Mouse (Mus musculus) induced T-regulatory cell, adult 2 months (primary cell): ENCODE measurements around the gene Ifne.

Source experiments
- DNase-seq: peaks from one replicate; pipeline ENCODE4 v3.0.0-alpha.2; 2012; ENCODE audit warnings: low read depth

Ifne gene

GRCm38 (mm10) chr4:88880101-88880500 lies at the start of gene Ifne:
Gene Ifne, minus strand, starts transcription at chr4:88880201.
- DNase-seq, result no peak

- no peak for DNase-seq
Observed at GRCm38 (mm10) chr4:88928341-88929102, 48.5 kb upstream of the Ifne start.

- DNase-seq, result no peak
Observed at GRCm38 (mm10) chr4:88927850-88928249, 47.8 kb upstream of the Ifne start.

- no peak for DNase-seq
Observed at GRCm38 (mm10) chr4:88926637-88927036, 46.6 kb upstream of the Ifne start.

GRCm38 (mm10) chr4:88926082-88926481 lies 46.1 kb upstream of the Ifne start:
- no peak for DNase-seq

- no peak for DNase-seq
Observed at GRCm38 (mm10) chr4:88925456-88925855, 45.5 kb upstream of the Ifne start.

- DNase-seq, result no peak
Observed at GRCm38 (mm10) chr4:88921280-88921679, 41.3 kb upstream of the Ifne start.

GRCm38 (mm10) chr4:88917770-88918460 lies 37.9 kb upstream of the Ifne start:
- DNase-seq, result no peak

GRCm38 (mm10) chr4:88916306-88916705 lies 36.3 kb upstream of the Ifne start:
- no peak for DNase-seq

- no peak for DNase-seq
Observed at GRCm38 (mm10) chr4:88913984-88914383, 34.0 kb upstream of the Ifne start.

GRCm38 (mm10) chr4:88912882-88913281 lies 32.9 kb upstream of the Ifne start:
- no peak for DNase-seq

- DNase-seq, result no peak
Observed at GRCm38 (mm10) chr4:88912187-88912586, 32.2 kb upstream of the Ifne start.

GRCm38 (mm10) chr4:88909600-88910534 lies 29.9 kb upstream of the Ifne start:
- no peak for DNase-seq

- no peak for DNase-seq
Observed at GRCm38 (mm10) chr4:88893201-88893754, 13.3 kb upstream of the Ifne start.

GRCm38 (mm10) chr4:88888236-88888635 lies 8.2 kb upstream of the Ifne start:
- no peak for DNase-seq

- DNase-seq, result no peak
Observed at GRCm38 (mm10) chr4:88878772-88879171, 1.2 kb downstream of the Ifne start.

GRCm38 (mm10) chr4:88878246-88878645 lies 1.8 kb downstream of the Ifne start:
- DNase-seq, result peak; percentile 50

- peak; percentile 39 for DNase-seq
Observed at GRCm38 (mm10) chr4:88876520-88876919, 3.5 kb downstream of the Ifne start.

GRCm38 (mm10) chr4:88875435-88876095 lies 4.4 kb downstream of the Ifne start:
- DNase-seq, result peak; percentile 60

- peak; percentile 82 for DNase-seq
Observed at GRCm38 (mm10) chr4:88872691-88873090, 7.3 kb downstream of the Ifne start.
